9 mouse cellular contexts compared by ENCODE assay signal in genomic region chr2:154604156-154604555, GRCm38 (mm10). TPM values are rescaled to one million over a fixed set of nuclear protein-coding genes. Genes with fewer than 3 reads are reported as not detected.
DNase-seq lines count a peak whose midpoint lies in the region; ATAC-seq and TF ChIP-seq lines count a peak whose summit lies in the region.
"Had no signal": no experiment of that assay in that cellular context is flagged by ENCODE, and none has a peak within 500 bp of the region (broad histone marks: within the 10 kb centered on the region; RNA-seq: fewer than 3 reads in every experiment).

No protein-coding gene starts in this region.

- peak overlapping the region; percentile 53 for H3K9ac ChIP-seq in heart, embryonic 16.5 days (ENCODE audit: low read length)
- H3K9ac ChIP-seq in intestine, embryonic 15.5 days, result no peak overlapping the region; the same call in 1 of the 2 replicates

- no peak for ATAC-seq in heart, embryonic 16.5 days (replicated peaks; ENCODE audit: extremely low read depth, insufficient read depth, low FRiP score)
- no peak; the same call in 1 of the 2 replicates for ATAC-seq in intestine, embryonic 15.5 days

- no peak for DNase-seq in heart, postnatal 25 days (ENCODE audit: low spot score)
- peak; percentile 79 for DNase-seq in naive thymus-derived CD4-positive, alpha-beta T cell, adult 2 months (ENCODE audit: low read depth)
- DNase-seq in frontal cortex, postnatal 25 days (ENCODE audit: low spot score in 2 of 2), result no peak
- no peak for DNase-seq in embryo, embryonic 11 days
- DNase-seq in kidney, adult 8-10 months, result no peak

- peak overlapping the region; percentile 71 for H3K27ac ChIP-seq in heart, embryonic 16.5 days (ENCODE audit: low read length)
- H3K27ac ChIP-seq in cortical plate, adult 2 months (ENCODE audit: insufficient read depth, low read length), result no peak overlapping the region
- H3K27ac ChIP-seq in intestine, embryonic 15.5 days, result no peak overlapping the region; the same call in 1 of the 2 replicates

- peaks cover 10% of the 10 kb centered on the region for H3K4me1 ChIP-seq in heart, embryonic 16.5 days (ENCODE audit: control insufficient read depth, insufficient read depth, low read length)
- H3K4me1 ChIP-seq in cortical plate, adult 2 months (ENCODE audit: control insufficient read depth, insufficient read depth, low read length), result peaks cover 3% of the 10 kb centered on the region
- H3K4me1 ChIP-seq in intestine, embryonic 15.5 days (replicated peaks), result peaks cover 12% of the 10 kb centered on the region; the same call in 1 of the 2 replicates

- no peak for TF ChIP-seq POLR2A in cortical plate, adult 2 months (IDR thresholded peaks at IDR 0.05; ENCODE audit: extremely low read depth, insufficient read depth, low read length)

- intact Hi-C loops in heart, postnatal 25 days (cut with DNase I), result no loop called here

- H3K27me3 ChIP-seq in heart, embryonic 16.5 days (ENCODE audit: control insufficient read depth, insufficient read depth, low read length), result no peaks in the 10 kb centered on the region
- H3K27me3 ChIP-seq in intestine, embryonic 15.5 days (replicated peaks), result no peaks in the 10 kb centered on the region

- no peaks in the 10 kb centered on the region for H3K9me3 ChIP-seq in heart, embryonic 16.5 days (replicated peaks; ENCODE audit: control insufficient read depth, low read length)
- no peaks in the 10 kb centered on the region for H3K9me3 ChIP-seq in intestine, embryonic 15.5 days

- TF ChIP-seq CTCF in cortical plate, adult 2 months (IDR thresholded peaks at IDR 0.05; ENCODE audit: extremely low read depth, insufficient read depth, low read length), result no peak

- WGBS in heart, embryonic 16.5 days, result 24% methylated on average over 7 of the region's 7 CpGs
- 34% methylated on average over 7 of the region's 7 CpGs for WGBS in intestine, embryonic 15.5 days

- no peaks in the 10 kb centered on the region for H3K36me3 ChIP-seq in heart, embryonic 16.5 days (ENCODE audit: control insufficient read depth, insufficient read depth)
- H3K36me3 ChIP-seq in intestine, embryonic 15.5 days, result no peaks in the 10 kb centered on the region

- H3K4me2 ChIP-seq in heart, embryonic 16.5 days (ENCODE audit: low read depth, low read length), result peak overlapping the region; percentile 77
- H3K4me2 ChIP-seq in intestine, embryonic 15.5 days (replicated peaks), result peak overlapping the region; percentile 72

- H3K4me3 ChIP-seq in heart, embryonic 16.5 days (ENCODE audit: low read length), result peak overlapping the region; percentile 84
- H3K4me3 ChIP-seq in cortical plate, adult 2 months (ENCODE audit: insufficient read depth, low read length), result peak overlapping the region; percentile 72; the same call in 1 of the 2 replicates
- H3K4me3 ChIP-seq in intestine, embryonic 15.5 days (replicated peaks), result peak overlapping the region; percentile 71

RNA-seq across cellular contexts. Expression of gene Pxmp4, which starts 0.6 kb away (rescaled TPM):
- polyA plus RNA-seq in heart, embryonic 16.5 days (2015; fragmentation: Nextera tagmentation; extraction: Ambion mirVana), result 28.2 and 29.5 TPM in 2 replicates
- 10 to 100 TPM; 23.9 to 26.0 TPM for total RNA-seq in heart, postnatal 25 days (2021)
- 20.9 and 21.5 TPM in 2 replicates for polyA plus RNA-seq in cortical plate, adult 2 months (2012; rRNA removed)
- 28.0 and 32.9 TPM in 2 replicates for polyA plus RNA-seq in intestine, embryonic 15.5 days (2015; fragmentation: Nextera tagmentation; extraction: Ambion mirVana)

RNA-seq across cellular contexts. Expression of gene Zfp341, which starts 8.9 kb away (rescaled TPM):
- polyA plus RNA-seq in heart, embryonic 16.5 days (2015; fragmentation: Nextera tagmentation; extraction: Ambion mirVana), result 0.45 and 0.74 TPM in 2 replicates
- 1 to 10 TPM; 3.0 to 3.1 TPM for total RNA-seq in heart, postnatal 25 days (2021)
- 11.4 and 11.7 TPM in 2 replicates for polyA plus RNA-seq in cortical plate, adult 2 months (2012; rRNA removed)
- 0.69 and 1.0 TPM in 2 replicates for polyA plus RNA-seq in intestine, embryonic 15.5 days (2015; fragmentation: Nextera tagmentation; extraction: Ambion mirVana)

RNA-seq across cellular contexts. Expression of gene 4930519P11Rik, which starts 9.1 kb away (rescaled TPM):
- not detected in 2 replicates for polyA plus RNA-seq in heart, embryonic 16.5 days (2015; fragmentation: Nextera tagmentation; extraction: Ambion mirVana)
- total RNA-seq in heart, postnatal 25 days (2021), result not detected
- polyA plus RNA-seq in cortical plate, adult 2 months (2012; rRNA removed), result 0.26 TPM in 1 of 2 replicates, not detected in the other
- not detected in 2 replicates for polyA plus RNA-seq in intestine, embryonic 15.5 days (2015; fragmentation: Nextera tagmentation; extraction: Ambion mirVana)

RNA-seq across cellular contexts. Expression of gene E2f1, which starts 34.5 kb away (rescaled TPM):
- polyA plus RNA-seq in heart, embryonic 16.5 days (2015; fragmentation: Nextera tagmentation; extraction: Ambion mirVana), result 18.9 and 22.1 TPM in 2 replicates
- 1 to 10 TPM; 1.1 to 1.2 TPM for total RNA-seq in heart, postnatal 25 days (2021)
- polyA plus RNA-seq in cortical plate, adult 2 months (2012; rRNA removed), result 14.2 and 15.2 TPM in 2 replicates
- polyA plus RNA-seq in intestine, embryonic 15.5 days (2015; fragmentation: Nextera tagmentation; extraction: Ambion mirVana), result 16.7 and 18.7 TPM in 2 replicates

RNA-seq across cellular contexts. Expression of gene Necab3, which starts 45.5 kb away (rescaled TPM):
- polyA plus RNA-seq in heart, embryonic 16.5 days (2015; fragmentation: Nextera tagmentation; extraction: Ambion mirVana), result 1.7 and 2.8 TPM in 2 replicates
- under 1 TPM; 0.36 to 0.39 TPM for total RNA-seq in heart, postnatal 25 days (2021)
- polyA plus RNA-seq in cortical plate, adult 2 months (2012; rRNA removed), result 122 and 131 TPM in 2 replicates
- 1.2 TPM in 2 replicates for polyA plus RNA-seq in intestine, embryonic 15.5 days (2015; fragmentation: Nextera tagmentation; extraction: Ambion mirVana)
- total RNA-seq: neutrophil, adult 5-6 weeks had no signal
